Mouse (Mus musculus): ENCODE results near the gene Lrfn3. TPM values are rescaled to one million over a fixed set of nuclear protein-coding genes. Genes with fewer than 3 reads are reported as not detected.

The Lrfn3 gene
- 4.9 and 5.6 TPM in 2 replicates for polyA plus RNA-seq (2015; fragmentation: Nextera tagmentation; extraction: Ambion mirVana)

GRCm38 (mm10) chr7:30362652-30363343 is at the start of gene Lrfn3:
Lrfn3 (minus strand) TSS chr7:30362772.
- Histone ChIP-seq H3K4me2 (peak within 1 kb of the TSS; percentile 73), H3K27ac (peak within 1 kb of the TSS; percentile 26; the same call in 1 of the 2 replicates), H3K4me3 (replicated peaks) (peak within 1 kb of the TSS; percentile 62), H3K9ac (peak within 1 kb of the TSS; percentile 62), H3K9me3 (no peaks in the 10 kb centered on the region), H3K27me3 (replicated peaks) (no peaks in the 10 kb centered on the region), H3K36me3 (no peaks in the 10 kb centered on the region), H3K4me1 (peaks cover 32% of the 10 kb centered on the region)
- 4% methylated on average over 20 of the region's 55 CpGs for WGBS
- peak; percentile 43; the same call in 1 of the 2 replicates for ATAC-seq (ENCODE audit: insufficient read depth, low FRiP score, low read depth)

GRCm38 (mm10) chr7:30411023-30411422 is 48.5 kb upstream of the Lrfn3 start:
- Histone ChIP-seq H3K27me3 (replicated peaks) (no peaks in the 10 kb centered on the region), H3K4me3 (replicated peaks) (no peak overlapping the region), H3K4me1 (no peaks in the 10 kb centered on the region), H3K27ac (no peak overlapping the region), H3K4me2 (no peak overlapping the region), H3K9ac (no peak overlapping the region), H3K9me3 (no peaks in the 10 kb centered on the region), H3K36me3 (no peaks in the 10 kb centered on the region)
- 60% methylated on average over 3 of the region's 3 CpGs for WGBS
- no peak for ATAC-seq (ENCODE audit: insufficient read depth, low FRiP score, low read depth)

- no peak overlapping the region for H3K9ac ChIP-seq
- H3K4me1 ChIP-seq, result no peaks in the 10 kb centered on the region
- no peaks in the 10 kb centered on the region for H3K9me3 ChIP-seq
- H3K27ac ChIP-seq, result no peak overlapping the region
- no peaks in the 10 kb centered on the region for H3K27me3 ChIP-seq (replicated peaks)
- no peak for ATAC-seq (ENCODE audit: insufficient read depth, low FRiP score, low read depth)
- H3K36me3 ChIP-seq, result no peaks in the 10 kb centered on the region
- WGBS, result 34% methylated on average over 2 of the region's 2 CpGs
- no peak overlapping the region for H3K4me2 ChIP-seq
- H3K4me3 ChIP-seq (replicated peaks), result no peak overlapping the region
Measured at GRCm38 (mm10) chr7:30409789-30410188, 47.2 kb upstream of the Lrfn3 start.

- Histone ChIP-seq H3K9me3 (no peaks in the 10 kb centered on the region), H3K4me3 (replicated peaks) (no peak overlapping the region), H3K27me3 (replicated peaks) (no peaks in the 10 kb centered on the region), H3K4me1 (no peaks in the 10 kb centered on the region), H3K36me3 (no peaks in the 10 kb centered on the region), H3K4me2 (no peak overlapping the region), H3K27ac (no peak overlapping the region), H3K9ac (no peak overlapping the region)
- 79% methylated on average over 3 of the region's 3 CpGs for WGBS
- no peak for ATAC-seq (ENCODE audit: insufficient read depth, low FRiP score, low read depth)
Measured at GRCm38 (mm10) chr7:30408639-30409038, 46.1 kb upstream of the Lrfn3 start.

DNA sequence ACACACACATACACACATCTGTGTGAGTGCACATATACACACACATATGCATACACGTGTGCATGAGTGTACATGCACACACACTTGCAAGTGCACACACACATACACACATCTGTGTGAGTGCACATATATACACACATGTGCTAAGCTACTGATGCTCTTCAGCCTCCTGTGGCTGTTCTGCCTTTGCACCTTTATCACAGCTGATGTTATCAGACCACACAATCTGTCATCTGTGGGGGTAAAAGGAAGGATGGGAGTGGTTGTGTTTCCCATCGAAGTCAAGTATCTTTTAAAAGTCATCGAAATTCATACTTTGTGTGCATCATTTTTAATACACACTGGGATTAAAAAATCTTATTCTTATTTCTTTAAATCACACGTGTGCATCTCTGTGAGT is 39.8 kb upstream of the Lrfn3 start:
- H3K27me3 ChIP-seq (replicated peaks), result no peaks in the 10 kb centered on the region
- no peak for ATAC-seq (ENCODE audit: insufficient read depth, low FRiP score, low read depth)
- WGBS, result 63% methylated on average over 4 of the region's 4 CpGs
- no peak overlapping the region for H3K4me3 ChIP-seq (replicated peaks)
- no peaks in the 10 kb centered on the region for H3K4me1 ChIP-seq
- no peak overlapping the region for H3K27ac ChIP-seq
- no peak overlapping the region for H3K9ac ChIP-seq
- no peak overlapping the region for H3K4me2 ChIP-seq
- no peaks in the 10 kb centered on the region for H3K9me3 ChIP-seq
- no peaks in the 10 kb centered on the region for H3K36me3 ChIP-seq

GRCm38 (mm10) chr7:30399671-30400070 is 37.1 kb upstream of the Lrfn3 start:
- no peak for ATAC-seq (ENCODE audit: insufficient read depth, low FRiP score, low read depth)
- Histone ChIP-seq H3K27me3 (replicated peaks) (no peaks in the 10 kb centered on the region), H3K4me2 (no peak overlapping the region), H3K27ac (no peak overlapping the region), H3K4me1 (no peaks in the 10 kb centered on the region), H3K9ac (no peak overlapping the region), H3K36me3 (no peaks in the 10 kb centered on the region), H3K4me3 (replicated peaks) (no peak overlapping the region), H3K9me3 (no peaks in the 10 kb centered on the region)
- WGBS, result 51% methylated on average over 7 of the region's 7 CpGs

DNA sequence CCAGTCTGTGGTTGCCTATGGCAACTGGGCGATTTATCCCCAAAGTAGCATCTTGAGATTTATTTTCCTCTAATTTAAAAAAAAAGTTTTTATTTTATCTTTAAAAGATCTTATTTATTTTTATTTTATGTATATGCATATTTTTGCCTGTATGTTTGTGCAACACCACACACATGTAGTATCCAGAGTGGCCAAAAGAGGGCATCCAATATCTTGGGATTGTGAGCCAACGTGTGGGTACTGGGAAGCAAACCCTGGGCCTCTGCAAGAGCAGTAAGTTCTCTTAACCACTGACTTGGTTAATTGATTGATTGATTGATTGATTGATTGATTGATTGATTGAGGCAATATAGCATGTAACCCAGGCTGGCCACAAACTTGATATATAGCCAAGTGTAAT is 32.3 kb upstream of the Lrfn3 start:
- Histone ChIP-seq H3K9ac (no peak overlapping the region), H3K36me3 (no peaks in the 10 kb centered on the region), H3K4me1 (no peaks in the 10 kb centered on the region), H3K4me3 (replicated peaks) (no peak overlapping the region), H3K9me3 (no peaks in the 10 kb centered on the region), H3K4me2 (no peak overlapping the region), H3K27ac (no peak overlapping the region), H3K27me3 (replicated peaks) (no peaks in the 10 kb centered on the region)
- 43% methylated on average over 2 of the region's 2 CpGs for WGBS
- ATAC-seq (ENCODE audit: insufficient read depth, low FRiP score, low read depth), result no peak

DNA sequence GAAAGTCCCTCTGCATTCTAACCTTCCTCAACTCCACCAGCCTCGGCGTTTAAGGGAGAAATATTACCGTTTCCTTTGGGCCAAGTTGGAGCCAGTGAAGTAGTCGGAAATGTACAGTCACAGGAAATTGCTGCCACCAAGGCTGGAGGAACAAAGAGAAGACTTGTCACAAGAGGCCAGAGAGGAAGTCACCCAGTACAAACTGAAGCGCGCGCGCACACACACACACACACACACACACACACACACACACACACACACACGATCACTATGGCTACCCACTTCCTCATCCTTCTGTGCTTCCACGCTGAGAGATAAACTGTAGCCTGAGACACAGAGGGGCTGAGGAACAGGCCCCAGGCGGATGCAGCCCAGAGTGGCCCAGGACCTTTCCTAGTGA is 31.8 kb upstream of the Lrfn3 start:
- Histone ChIP-seq H3K27me3 (replicated peaks) (no peaks in the 10 kb centered on the region), H3K4me1 (no peaks in the 10 kb centered on the region), H3K9ac (no peak overlapping the region), H3K4me2 (no peak overlapping the region), H3K27ac (peak overlapping the region; percentile 48; the same call in 1 of the 2 replicates), H3K4me3 (replicated peaks) (no peak overlapping the region), H3K36me3 (no peaks in the 10 kb centered on the region), H3K9me3 (no peaks in the 10 kb centered on the region)
- no peak for ATAC-seq (ENCODE audit: insufficient read depth, low FRiP score, low read depth)
- WGBS, result 55% methylated on average over 11 of the region's 11 CpGs

- Histone ChIP-seq H3K36me3 (no peaks in the 10 kb centered on the region), H3K4me3 (replicated peaks) (no peak overlapping the region), H3K4me1 (no peaks in the 10 kb centered on the region), H3K27ac (peak overlapping the region; percentile 48; the same call in 1 of the 2 replicates), H3K9me3 (no peaks in the 10 kb centered on the region), H3K4me2 (no peak overlapping the region), H3K9ac (no peak overlapping the region), H3K27me3 (replicated peaks) (no peaks in the 10 kb centered on the region)
- whole genome bisulfite sequencing, result 84% methylated on average over 4 of the region's 4 CpGs
- ATAC-seq (ENCODE audit: insufficient read depth, low FRiP score, low read depth), result no peak
Measured at GRCm38 (mm10) chr7:30393631-30394030, 31.1 kb upstream of the Lrfn3 start.

DNA sequence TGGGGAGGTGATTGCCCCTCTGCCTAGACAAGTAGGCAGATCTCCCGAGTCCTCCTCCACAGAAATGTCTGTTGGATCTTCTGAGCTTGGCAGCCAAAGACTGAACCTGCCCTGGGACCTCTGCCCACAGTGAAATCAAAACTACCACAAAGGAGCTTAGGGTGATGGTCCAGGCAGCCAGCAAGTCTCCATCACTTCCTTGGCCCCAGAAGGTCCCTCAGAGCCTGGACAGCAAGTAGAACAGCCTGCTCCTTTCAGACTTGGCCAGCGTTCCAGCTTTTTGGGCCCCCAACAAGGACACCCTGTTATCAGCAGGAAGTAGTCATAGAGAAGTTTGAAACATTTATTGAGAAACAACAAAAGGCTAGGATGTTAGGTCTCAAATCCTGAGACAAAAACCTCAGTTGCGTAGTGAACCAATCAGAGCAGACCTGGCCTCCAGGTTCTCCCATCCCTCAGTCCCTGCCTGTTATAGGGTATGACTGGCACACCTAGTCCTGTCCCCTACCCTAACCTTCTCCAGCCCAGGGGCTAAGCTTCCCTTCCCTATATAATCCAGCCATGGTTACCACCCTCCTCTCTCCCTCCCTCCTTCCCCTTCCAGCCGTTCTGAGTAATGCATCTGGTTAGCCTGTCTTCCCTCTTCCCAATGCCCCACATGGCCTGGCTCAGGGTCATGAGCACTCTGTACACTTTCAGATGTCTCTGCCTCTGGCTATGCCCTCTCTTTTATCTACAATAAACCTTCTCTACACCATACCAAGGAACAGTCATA is 30.4 kb upstream of the Lrfn3 start:
- H3K4me2 ChIP-seq, result no peak overlapping the region
- no peaks in the 10 kb centered on the region for H3K4me1 ChIP-seq
- H3K27me3 ChIP-seq (replicated peaks), result no peaks in the 10 kb centered on the region
- H3K9ac ChIP-seq, result no peak overlapping the region
- H3K36me3 ChIP-seq, result no peaks in the 10 kb centered on the region
- WGBS, result 62% methylated on average over 4 of the region's 4 CpGs
- H3K4me3 ChIP-seq (replicated peaks), result no peak overlapping the region
- no peaks in the 10 kb centered on the region for H3K9me3 ChIP-seq
- no peak for ATAC-seq (ENCODE audit: insufficient read depth, low FRiP score, low read depth)
- H3K27ac ChIP-seq, result no peak overlapping the region

DNA sequence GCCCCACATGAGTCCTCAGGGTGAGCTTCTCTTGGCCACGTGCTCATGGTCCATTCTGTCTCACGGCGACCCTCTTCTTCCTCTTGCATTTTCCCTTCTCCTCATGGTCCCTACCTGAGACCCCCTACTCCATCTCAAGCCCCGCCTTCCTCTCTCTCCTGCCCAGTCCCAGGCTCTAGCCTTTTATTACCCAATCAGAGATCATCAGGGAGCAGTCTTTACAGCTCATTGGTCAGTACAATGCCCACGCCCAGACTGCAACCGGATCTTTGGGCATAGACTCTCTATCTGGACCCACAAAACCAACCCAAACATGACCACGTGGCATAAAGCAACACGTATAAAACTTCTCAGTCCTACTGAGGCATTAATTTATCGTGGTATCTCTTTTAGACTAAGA is 21.5 kb upstream of the Lrfn3 start:
- no peak for ATAC-seq (ENCODE audit: insufficient read depth, low FRiP score, low read depth)
- 80% methylated on average over 9 of the region's 9 CpGs for WGBS
- no peaks in the 10 kb centered on the region for H3K9me3 ChIP-seq
- H3K4me2 ChIP-seq, result no peak overlapping the region
- no peaks in the 10 kb centered on the region for H3K27me3 ChIP-seq (replicated peaks)
- H3K27ac ChIP-seq, result no peak overlapping the region
- H3K36me3 ChIP-seq, result no peaks in the 10 kb centered on the region
- no peaks in the 10 kb centered on the region for H3K4me1 ChIP-seq
- H3K4me3 ChIP-seq (replicated peaks), result no peak overlapping the region
- no peak overlapping the region for H3K9ac ChIP-seq

- H3K27ac ChIP-seq, result no peak overlapping the region
- H3K36me3 ChIP-seq, result no peaks in the 10 kb centered on the region
- H3K27me3 ChIP-seq (replicated peaks), result no peaks in the 10 kb centered on the region
- 55% methylated on average over 5 of the region's 5 CpGs for WGBS
- no peak for ATAC-seq (ENCODE audit: insufficient read depth, low FRiP score, low read depth)
- H3K9ac ChIP-seq, result no peak overlapping the region
- no peak overlapping the region for H3K4me2 ChIP-seq
- no peaks in the 10 kb centered on the region for H3K4me1 ChIP-seq
- no peak overlapping the region for H3K4me3 ChIP-seq (replicated peaks)
- no peaks in the 10 kb centered on the region for H3K9me3 ChIP-seq
Measured at GRCm38 (mm10) chr7:30380061-30380460, 17.5 kb upstream of the Lrfn3 start.
